Mouse (Mus musculus) left cerebral cortex, adult 2 months (tissue): ENCODE data around the gene Gm6812. TPM values are rescaled to one million over a fixed set of nuclear protein-coding genes. Genes with fewer than 3 reads are reported as not detected.
"Not testable (repeated sequence)": the region's sequence is repeated elsewhere in the genome, so short reads cannot be mapped to it uniquely, and the experiment has no call there.

Experiments
- DNase-seq, 2 experiments: peaks; one replicate each; pipeline ENCODE4 v3.0.0; 2021 to 2022; ENCODE audit warnings: low spot score in 2 of 2, mixed read lengths in 1 of 2; ENCODE audit errors: extremely low spot score in 1 of 2
- H3K27ac ChIP-seq: fragments of 200-600 bp; 2 replicates; pipeline ENCODE4 v1.8.1; 2022
- H3K4me3 ChIP-seq: fragments of 200-600 bp; 2 replicates; pipeline ENCODE4 v1.8.1; 2022
- CTCF ChIP-seq: fragments of 200-600 bp; IDR thresholded peaks from 2 replicates; pipeline ENCODE4 v1.8.1; 2022; ENCODE audit warnings: antibody characterized with exemption, mild to moderate bottlenecking, moderate library complexity
- intact Hi-C: fragments of 180-260 bp; cut with DNase I; formaldehyde crosslinking; loops from one replicate; pipeline ENCODE4 v1.15.1; 2025
- long read RNA-seq, 2 experiments: library from polyadenylated mRNA; stranded (forward); transcript quantifications; one replicate each; pipeline ENCODE4 v2.0.0; 2021; ENCODE audit warnings: borderline mapping rate in 2 of 2
- total RNA-seq, 2 experiments: library from RNA; stranded (reverse); gene quantifications; 2 replicates each; pipeline ENCODE4 v1.2.3; 2021

Gm6812 gene
- total RNA-seq = not detected
- long read RNA-seq, experiment 1 = 0 reads
- long read RNA-seq, experiment 2 = 0 reads

- H3K4me3 ChIP-seq, H3K27ac ChIP-seq, DNase-seq, intact Hi-C loops: not testable (repeated sequence)
These were observed at the start of gene Gm6812 for GRCm38 (mm10) chrX:68892953-68893352. Gm6812 (minus strand) TSS chrX:68893053.

- no peak for TF ChIP-seq CTCF
- no peak overlapping the region for H3K27ac ChIP-seq
- intact Hi-C loops = no loop called here
These were observed 27.7 kb downstream of the Gm6812 start for GRCm38 (mm10) chrX:68865145-68865544.

More at GRCm38 (mm10) chrX:68865145-68865544, 27.7 kb downstream of the Gm6812 start:
- DNase-seq = no peak
- H3K4me3 ChIP-seq = no peak overlapping the region

Other genes starting within 250 kb of the Gm6812 start
- gene Fmr1, start 214.5 kb downstream of the Gm6812 start, total RNA-seq = 10 to 100 TPM; 67.8 to 73.5 TPM
- gene Fmr1nb, start 131.2 kb downstream of the Gm6812 start, total RNA-seq = not detected
- gene Gm14698, start 72.0 kb downstream of the Gm6812 start, total RNA-seq = under 1 TPM; 0.65 to 0.66 TPM